Mouse (Mus musculus) spleen, postnatal 14 days (tissue): ENCODE measurements around the gene Gm11037.

ENCODE experiments used
- DNase-seq, 2 experiments: peaks; one replicate each; pipeline ENCODE4 v3.0.0; 2021 to 2022; ENCODE audit warnings: low spot score in 2 of 2

Gm11037 gene

DNA sequence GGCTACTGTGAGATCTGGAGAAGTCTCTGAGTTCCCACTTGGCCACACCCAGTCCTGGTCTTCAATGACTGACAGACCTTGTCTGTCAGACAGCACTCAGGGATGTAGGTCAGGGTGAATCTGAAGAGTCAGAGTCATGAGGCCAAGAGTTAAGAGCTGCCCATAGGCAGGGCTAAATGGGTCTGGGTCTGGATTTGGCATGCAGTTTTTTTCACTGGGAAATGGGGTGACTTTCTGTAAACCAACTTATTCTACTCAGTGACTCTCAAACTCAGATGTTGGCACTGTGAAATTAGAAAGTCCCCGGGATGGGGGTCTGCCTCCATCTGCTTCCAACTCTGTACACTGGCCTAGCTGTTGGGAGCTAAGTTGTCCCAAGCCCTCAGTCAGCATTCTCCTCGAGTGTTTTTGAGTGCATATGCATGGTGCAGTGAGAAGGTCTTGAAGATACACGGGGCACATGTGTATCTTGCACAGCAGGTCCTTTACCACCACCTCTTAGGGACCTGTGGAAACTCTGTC lies 4.6 kb upstream of the Gm11037 start:
- DNase-seq = no peak

DNA sequence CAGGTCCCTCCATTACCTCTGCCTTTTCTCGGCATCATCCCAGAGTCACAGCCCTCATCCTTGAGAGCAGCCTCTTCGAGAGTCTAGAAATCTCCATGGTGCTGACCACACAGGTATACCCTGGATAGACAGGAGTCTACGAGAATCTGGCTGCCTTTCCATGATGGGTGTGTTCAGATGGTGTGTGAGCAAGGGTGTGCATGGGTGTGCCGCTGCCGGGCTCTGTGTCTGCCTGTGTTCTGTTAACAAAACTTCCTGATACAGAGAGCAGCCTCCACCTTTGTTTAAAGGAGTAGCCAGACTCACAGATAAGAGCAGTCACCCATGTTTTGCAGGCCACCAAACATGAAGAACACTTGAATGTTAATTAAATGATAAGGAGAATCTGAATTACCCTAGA lies 3.5 kb upstream of the Gm11037 start:
- no peak for DNase-seq

DNA sequence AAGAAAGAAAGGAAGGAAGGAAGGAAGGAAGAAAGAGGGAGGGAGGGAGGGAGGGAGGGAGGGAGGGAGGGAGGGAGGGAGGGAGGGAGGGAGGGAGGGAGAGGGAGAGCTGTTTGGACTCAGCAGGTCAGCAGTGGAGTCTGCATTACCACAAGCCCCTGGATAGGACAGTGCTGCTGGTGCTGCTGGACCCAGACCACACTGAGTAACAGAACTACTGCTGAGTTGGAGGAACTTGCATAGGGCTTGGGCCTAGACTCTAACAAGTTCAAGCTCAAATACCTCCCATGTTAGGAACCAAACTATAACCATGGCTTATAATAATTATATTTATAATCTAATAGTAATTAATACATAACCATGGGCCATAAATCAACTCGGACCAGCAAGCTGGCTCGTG lies 2.4 kb upstream of the Gm11037 start:
- no peak for DNase-seq

DNA sequence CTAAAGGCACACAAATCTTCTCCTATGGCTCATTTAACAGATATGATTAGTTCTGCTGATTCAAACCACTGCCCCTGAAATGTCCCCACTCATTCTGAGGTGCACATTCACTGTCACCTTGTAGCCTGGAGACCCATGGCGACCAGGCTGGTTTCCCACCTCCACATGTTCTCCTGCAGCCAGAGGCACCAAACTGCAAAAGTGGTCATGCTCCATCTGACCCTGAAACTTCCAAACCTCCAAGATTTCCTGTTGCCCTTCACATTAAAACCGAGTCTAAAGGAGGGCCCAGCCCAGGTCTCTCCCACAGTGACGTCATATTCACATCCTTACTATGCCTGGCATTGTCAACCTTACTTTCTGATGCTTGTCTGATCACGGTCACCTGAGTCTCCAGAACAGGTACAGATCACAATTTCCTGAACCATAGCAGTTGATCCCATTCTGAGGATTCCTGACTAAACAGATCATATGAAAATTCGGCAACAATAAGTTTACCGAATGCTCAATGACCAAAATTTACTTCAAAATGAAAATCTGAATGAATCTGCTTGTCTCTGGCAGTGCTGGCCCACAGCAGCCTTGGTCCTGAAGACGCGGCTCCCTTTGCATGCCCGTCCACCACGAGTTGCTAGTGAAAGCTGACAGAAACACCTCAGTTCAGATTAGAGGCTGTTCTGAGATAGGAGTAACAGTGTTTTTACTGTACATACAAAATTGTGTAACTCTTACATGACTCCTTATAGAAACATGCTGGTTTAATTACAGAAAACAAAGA lies 997 bp upstream of the Gm11037 start:
- DNase-seq = no peak

DNA sequence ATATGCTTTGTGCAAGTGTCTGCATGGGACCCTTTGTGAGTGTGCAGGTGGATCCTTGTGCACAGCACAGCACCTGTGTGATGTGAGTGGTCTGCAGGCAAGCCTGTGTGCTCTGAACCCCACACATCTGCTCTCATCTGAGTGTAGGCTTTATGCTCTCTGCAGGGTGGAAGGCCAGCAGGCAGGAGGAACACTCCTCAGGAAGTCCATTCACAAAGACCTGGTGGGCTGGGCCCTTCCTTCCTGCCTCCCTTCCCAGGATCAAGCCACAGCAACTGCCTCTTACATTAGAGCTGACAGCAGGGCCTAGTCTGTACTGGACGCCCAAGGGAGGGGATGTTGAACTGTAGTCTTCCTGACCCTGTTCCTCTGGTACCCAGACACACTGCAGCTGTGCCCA lies 1.1 kb downstream of the Gm11037 start:
- DNase-seq = no peak

DNA sequence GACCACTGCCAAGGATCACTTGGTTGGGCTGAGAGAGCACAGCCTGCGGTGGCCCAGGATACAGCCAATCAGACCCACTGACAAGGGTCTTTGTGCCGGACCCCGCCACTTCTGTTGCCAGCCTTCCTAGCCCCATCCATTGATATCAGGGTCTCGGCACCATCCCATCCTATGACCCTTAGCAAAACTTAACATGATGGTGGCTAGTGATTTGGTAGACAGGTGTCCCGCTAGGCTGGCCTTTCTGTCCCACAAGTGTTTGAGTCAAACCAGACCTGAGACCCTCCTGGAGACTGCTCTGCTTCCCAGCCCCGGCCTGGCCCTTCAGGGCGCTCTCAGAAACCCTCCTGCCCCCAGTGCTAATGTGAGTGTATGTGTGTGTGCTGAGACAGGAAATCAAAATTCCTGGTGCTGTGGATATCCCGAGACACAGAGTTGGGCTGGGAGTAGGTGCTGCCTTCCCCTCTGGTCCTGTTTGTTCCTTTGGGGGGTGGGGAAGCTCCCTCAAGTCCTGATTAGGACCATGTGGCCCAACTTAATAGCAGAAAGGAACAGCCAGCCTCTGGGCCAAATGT lies 1.6 kb downstream of the Gm11037 start:
- DNase-seq = no peak

DNA sequence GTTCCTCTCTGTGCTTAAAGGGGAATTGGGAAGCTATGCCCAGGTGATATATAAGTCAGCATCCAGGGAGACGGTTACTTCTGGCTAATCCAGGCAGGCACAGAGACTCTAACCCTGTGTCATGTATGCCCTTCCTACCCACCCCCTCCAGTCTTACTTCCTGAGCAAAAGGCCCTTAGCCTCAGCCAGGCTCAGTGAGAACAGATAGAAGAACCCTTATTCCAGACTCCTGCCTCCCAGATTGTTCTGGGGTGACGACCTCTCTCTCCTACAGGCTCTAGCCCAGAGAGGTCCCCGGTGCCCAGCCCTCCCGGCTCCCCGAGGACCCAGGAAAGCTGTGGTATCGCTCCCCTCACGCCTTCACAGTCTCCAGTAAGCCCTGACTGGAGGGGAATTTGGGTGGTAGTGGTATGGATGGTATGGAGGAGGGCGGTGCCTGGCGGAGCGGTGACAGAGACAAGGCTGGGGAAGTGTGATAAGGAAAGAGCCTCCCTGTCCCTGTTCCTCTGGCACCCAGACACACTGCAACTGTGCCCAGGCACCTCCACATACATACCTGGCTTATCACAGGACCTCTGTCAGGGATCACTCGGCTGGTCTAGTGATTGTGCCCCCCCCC lies 2.3 kb downstream of the Gm11037 start:
- peak; percentile 43 to 50 for DNase-seq

DNA sequence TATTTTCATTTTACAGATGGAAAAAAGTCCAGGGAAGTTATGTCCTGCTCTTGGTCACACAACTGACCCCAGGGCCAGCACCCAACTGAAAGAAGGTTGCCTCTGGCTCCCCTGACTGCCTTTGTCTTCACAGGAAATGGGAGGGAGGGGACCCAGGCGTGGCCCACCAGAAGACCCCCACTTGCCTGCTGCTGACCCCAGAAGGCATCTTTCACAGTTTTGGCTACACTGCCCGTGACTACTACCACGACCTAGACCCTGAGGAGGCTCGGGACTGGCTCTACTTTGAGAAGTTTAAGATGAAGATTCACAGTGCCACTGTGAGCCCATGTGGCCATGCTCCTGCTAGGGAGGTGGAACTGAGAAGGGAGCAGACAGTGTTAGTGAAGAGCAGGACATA lies 5.0 kb downstream of the Gm11037 start:
- DNase-seq = no peak

DNA sequence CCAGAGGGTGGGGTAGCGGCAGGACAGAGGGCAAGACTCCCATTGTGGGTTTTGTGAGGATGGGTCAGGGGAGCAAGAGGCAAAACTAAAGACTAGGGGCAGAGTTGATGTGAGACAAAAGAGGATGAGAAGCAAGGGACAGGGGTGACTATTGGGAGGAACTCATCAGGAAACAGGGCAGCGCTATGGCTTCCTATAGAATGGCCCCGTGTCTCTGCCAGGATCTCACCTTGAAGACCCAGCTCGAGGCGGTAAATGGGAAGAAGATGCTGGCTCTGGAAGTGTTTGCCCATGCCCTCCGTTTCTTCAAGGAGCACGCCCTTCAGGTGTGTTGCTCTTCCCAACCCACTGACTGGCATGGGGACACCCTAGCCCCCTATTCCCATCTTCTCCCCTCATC lies 5.5 kb downstream of the Gm11037 start:
- DNase-seq = no peak

DNA sequence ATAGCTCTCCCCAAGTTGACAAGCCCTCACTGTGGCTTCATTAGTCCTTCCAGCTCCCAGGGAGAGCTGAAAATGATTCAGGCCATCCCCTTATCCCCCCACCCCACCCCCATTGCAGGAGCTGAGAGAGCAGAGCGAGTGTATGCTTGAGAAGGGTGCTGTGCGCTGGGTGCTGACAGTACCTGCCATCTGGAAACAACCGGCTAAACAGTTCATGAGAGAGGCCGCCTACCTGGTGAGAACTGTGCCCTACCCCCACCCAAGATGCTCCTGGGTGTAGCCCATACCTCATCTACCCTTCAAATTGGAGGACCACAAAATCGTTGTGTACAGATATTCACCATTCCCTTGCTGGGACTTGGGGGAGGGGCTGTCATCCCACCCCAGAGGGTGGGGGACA lies 6.0 kb downstream of the Gm11037 start:
- DNase-seq = no peak

DNA sequence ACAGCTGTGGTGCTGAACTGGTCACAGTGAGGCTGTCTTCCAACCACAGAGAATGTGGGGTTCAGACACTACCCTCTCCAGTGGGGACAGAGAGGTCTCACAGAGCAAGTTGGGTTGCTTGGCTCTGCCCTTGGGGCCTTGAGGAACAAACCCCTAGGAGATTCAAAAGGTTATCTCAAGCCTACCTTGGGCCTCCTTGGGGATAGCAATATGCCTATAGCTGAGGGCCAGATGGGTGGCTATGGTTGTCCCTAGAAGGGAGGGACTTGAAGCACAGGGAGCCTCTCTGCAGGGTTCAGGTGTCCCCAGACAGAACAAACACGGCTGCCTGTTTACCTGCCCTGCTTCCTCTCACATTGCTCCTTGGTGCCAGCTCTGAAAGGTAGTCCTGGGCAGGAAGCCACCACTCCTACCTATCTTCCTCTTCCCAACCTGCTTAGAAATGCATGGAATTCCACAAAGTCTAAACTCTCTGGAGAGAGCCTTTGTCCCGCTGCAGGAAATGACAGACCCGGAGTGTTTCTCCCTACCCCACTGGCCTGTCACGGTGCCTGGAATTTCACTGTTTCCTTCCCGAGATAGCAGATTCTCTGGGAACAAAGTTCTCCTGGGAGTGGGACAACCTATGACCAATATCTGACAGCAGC lies 6.7 kb downstream of the Gm11037 start:
- no peak for DNase-seq

DNA sequence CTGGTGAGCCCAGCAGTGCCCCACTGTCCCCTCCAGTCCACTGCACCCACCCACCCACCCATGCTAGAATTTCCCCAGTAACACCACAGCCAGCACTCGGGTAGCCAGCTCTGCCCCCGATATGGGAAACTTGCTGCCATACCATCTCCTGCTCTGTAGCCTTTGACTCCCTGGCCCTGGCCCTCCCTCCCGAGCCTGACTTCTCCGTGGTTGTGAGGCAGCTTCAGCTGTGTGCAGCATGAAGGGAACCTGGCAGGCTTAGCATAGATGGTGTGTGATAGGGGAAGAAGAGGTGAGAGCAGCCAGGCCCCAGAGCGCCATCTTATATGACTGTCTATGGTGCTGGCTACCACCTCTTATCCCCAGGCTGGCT lies 7.2 kb downstream of the Gm11037 start:
- no peak for DNase-seq

DNA sequence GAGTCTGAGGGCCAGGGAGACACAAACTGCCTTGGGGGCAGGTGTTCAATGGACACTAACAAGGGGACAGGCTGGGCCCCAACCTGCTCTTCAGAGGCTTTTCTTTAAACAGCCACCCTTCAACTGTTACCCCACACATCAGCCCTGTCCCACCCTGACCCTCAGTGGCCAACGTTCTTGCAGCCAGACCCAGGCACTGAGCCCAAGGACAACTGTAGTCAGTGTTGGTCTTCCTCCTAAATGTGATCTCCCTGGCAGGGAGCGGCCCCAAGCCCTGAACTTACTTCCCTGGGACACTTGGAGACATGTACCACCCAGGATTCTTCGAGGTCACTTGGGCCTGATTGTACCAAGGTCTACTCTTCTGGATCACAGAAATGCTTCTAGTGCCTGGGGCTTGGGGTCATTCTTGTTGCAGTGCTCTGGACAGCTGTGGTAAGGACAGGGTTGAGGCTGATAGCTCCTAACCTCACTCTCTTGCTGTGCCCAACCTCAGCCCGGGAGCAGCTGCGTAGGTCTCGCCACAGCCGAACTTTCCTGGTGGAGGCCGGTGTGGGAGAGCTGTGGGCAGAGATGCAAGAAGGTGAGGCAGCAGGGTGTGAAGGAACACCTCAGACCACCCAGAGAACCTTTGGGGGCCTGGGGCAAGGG lies 8.2 kb downstream of the Gm11037 start:
- no peak for DNase-seq

DNA sequence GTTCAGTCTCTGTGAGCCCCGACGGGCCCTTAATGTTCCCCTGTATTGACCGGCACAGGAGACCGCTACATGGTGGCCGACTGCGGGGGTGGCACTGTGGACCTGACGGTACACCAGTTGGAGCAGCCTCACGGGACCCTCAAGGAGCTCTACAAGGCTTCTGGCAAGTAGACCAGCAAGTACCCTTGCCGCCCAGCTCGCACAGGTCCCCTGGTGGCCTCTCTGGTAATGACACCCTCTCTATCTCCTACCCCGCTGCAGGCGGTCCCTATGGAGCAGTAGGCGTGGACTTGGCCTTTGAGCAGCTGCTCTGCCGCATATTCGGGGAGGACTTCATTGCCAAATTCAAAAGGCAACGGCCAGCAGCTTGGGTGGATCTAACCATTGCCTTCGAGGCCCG lies 9.3 kb downstream of the Gm11037 start:
- DNase-seq = peak; percentile 71 to 83

DNA sequence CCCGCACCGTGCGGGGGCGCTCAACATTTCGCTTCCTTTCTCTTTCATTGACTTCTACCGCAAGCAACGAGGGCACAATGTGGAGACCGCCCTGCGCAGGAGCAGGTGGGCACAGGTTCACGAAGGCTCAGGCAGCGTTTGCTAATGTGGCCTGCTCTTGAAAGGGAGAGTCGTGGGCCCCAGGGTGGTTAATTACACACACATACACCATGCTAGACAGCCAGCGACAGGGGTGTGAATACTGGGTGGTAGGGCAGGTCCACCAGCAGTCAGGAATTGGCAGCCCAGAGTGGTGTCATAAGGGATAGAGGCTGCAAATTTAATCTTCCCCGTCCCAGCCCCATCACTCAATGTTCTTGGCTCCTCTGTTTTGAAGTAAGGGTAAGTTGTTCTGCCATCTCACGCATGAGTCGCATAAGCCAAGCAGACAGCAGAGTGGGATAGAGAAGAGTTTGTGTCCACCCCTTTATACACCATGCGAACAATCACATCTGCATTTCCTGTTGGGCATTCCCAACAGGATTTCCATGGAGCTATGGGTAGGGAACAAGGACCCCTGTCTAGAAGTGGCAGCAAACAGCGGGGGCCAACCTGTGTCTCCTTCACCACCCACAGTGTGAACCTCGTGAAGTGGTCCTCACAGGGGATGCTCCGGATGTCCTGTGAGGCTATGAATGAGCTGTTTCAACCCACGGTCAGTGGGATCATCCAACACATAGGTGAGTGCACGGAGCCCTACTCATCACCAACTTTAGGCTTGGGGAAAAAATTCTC lies 9.9 kb downstream of the Gm11037 start:
- no peak for DNase-seq

DNA sequence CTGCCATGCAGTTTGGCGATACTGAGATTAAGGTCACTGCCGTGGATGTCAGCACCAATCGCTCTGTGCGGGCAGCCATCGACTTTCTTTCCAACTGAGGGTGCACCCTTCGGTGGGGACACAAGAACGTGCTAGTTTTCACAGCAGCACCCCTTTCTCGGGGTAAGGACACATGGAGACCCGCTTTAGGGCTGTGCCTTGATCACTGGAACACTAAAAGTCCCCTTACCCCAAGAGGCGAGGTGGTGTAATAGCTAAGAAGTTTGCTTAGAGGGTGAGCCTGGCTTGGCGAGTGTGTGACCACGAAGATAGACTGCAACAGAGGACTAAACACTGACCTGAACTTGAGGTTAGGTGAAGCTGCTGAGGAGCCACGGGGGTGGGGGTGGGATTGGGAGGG lies 11.8 kb downstream of the Gm11037 start:
- DNase-seq = no peak

DNA sequence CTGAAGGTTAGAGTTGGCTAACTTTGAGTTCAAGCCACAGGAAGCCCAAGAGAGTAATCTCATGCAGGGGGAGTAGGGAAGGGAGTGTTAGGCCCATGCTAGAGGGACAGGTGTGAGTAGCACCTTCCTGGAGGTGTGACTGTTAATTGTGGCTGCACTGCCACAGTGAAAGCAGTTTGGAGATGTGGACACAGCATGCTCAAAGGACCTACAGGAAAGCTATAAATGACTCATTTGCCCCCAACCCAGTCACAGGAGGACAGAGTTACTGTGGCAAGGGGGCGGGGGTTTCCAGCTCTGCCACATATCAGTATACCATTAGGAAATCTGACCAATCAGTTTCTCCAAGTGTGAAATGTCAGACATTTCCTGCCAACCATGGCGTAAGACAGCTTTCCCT lies 12.2 kb downstream of the Gm11037 start:
- DNase-seq = no peak

DNA sequence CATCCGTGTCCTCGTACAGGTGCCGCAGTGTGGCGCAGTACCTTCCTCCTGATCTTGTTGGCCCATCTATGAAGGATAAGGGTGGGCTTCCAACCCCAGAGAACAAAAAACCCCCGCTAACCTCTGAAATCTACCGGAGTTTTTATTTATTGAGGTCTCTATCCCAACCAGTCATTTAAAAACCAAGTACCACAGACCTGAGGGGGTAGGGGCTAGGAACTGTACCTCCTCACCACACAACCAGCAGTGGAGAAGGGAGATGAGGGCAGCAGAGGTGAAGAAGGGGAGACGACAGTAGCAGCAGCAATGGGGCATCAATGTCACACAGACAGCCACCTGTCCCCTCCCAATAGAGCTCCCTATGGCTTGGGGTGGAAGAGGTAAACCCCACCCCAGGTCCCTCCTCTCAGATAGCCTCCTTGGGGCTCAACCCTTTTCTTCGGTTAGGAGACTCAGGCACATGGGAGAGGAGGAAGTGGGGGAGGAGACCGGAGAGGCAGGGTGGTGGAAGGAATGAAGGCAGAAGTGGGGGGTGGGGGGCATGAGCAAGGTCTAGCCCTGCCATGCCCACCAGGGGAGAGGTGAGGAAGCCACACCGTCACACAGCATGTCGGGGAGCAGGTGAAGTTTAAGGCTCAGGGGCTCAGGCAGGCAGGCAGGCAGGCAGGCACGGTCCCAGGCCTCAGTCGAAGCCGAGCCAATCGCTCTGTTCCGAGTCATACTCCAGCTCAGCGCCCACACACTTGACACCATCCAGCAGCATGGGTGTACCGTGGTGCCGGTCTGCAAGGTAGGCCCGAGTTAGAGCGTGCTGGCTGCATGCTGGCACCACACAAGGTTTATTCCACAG lies 13.1 kb downstream of the Gm11037 start:
- no peak for DNase-seq

DNA sequence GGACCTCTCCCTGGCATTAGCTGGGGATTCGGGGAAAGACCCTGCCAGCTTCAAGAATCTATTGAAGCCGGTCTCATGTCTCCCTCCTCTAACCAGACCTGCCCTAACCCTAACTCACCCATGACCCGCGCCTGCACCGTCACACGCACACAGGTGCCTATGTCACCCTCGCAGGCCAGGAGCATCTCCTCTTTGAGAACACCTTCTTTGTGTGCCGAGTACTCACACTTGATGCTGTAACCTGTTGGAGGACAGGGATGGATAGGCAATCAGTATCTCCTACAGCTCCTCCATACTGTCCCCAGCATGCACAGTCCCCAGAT lies 13.7 kb downstream of the Gm11037 start:
- no peak for DNase-seq
